Mouse (Mus musculus) limb, embryonic 12.5 days (tissue): ENCODE results near the gene Gm2022. TPM values are rescaled to one million over a fixed set of nuclear protein-coding genes. Genes with fewer than 3 reads are reported as not detected.
"Not testable (repeated sequence)": the region's sequence is repeated elsewhere in the genome, so short reads cannot be mapped to it uniquely, and the experiment has no call there.

Experiments used
- ATAC-seq: fragments of 200-750 bp; cut with Nextera tagmentation; 2 replicates; pipeline ENCODE4 v1.8.0; 2017; ENCODE audit warnings: low read depth, moderate TSS enrichment; ENCODE audit not compliant: insufficient number of reproducible peaks, insufficient read depth, low FRiP score, low TSS enrichment
- H3K27ac ChIP-seq: fragments of 300-500 bp; sonication (generic); 2 replicates; pipeline ENCODE4 v1.5.1; 2016; ENCODE audit warnings: mild to moderate bottlenecking, moderate library complexity
- H3K27me3 ChIP-seq: fragments of 300-500 bp; sonication (generic); 2 replicates; pipeline ENCODE4 v1.6.1; 2016; ENCODE audit warnings: mild to moderate bottlenecking, moderate library complexity
- H3K36me3 ChIP-seq: fragments of 300-500 bp; sonication (generic); 2 replicates; pipeline ENCODE4 v1.6.1; 2016; ENCODE audit warnings: mild to moderate bottlenecking, moderate library complexity
- H3K4me1 ChIP-seq: fragments of 300-500 bp; sonication (generic); replicated peaks from 2 replicates; pipeline ENCODE4 v1.6.1; 2016
- H3K4me2 ChIP-seq: fragments of 300-500 bp; sonication (generic); 2 replicates; pipeline ENCODE4 v1.6.1; 2016; ENCODE audit warnings: mild to moderate bottlenecking, moderate library complexity
- H3K4me3 ChIP-seq: fragments of 300-500 bp; sonication (generic); replicated peaks from 2 replicates; pipeline ENCODE4 v1.5.1; 2016; ENCODE audit warnings: mild to moderate bottlenecking
- H3K9ac ChIP-seq: fragments of 300-500 bp; sonication (generic); replicated peaks from 2 replicates; pipeline ENCODE4 v1.6.1; 2016; ENCODE audit warnings: mild to moderate bottlenecking, moderate library complexity
- H3K9me3 ChIP-seq: fragments of 300-500 bp; sonication (generic); 2 replicates; pipeline ENCODE4 v1.6.1; 2016; ENCODE audit warnings: mild to moderate bottlenecking, moderate library complexity
- whole genome bisulfite sequencing: fragments of 180-500 bp; shearing (Covaris S2); methylation state at CpG from one replicate; pipeline ENCODE4 v1.1.7; 2016; 5-methylcytosine and 5-hydroxymethylcytosine counted together
- polyA plus RNA-seq: library from polyadenylated mRNA; unstranded; fragments of >200 nt; fragmentation: Nextera tagmentation; extraction: Ambion mirVana; gene quantifications from 2 replicates; pipeline ENCODE4 v1.2.1, GENCODE M21; 2016

Gm2022 gene
- polyA plus RNA-seq = not detected in 2 replicates

- WGBS = 79% methylated on average over 1 of the region's 1 CpGs
- H3K9me3 ChIP-seq, H3K36me3 ChIP-seq, H3K4me2 ChIP-seq, ATAC-seq, H3K4me3 ChIP-seq, H3K9ac ChIP-seq, H3K27me3 ChIP-seq, H3K4me1 ChIP-seq, H3K27ac ChIP-seq: not testable (repeated sequence)
These were observed at the start of gene Gm2022 for GRCm38 (mm10) chr12:87895070-87895469. Gene Gm2022, plus strand, starts transcription at chr12:87895370.

GRCm38 (mm10) chr12:87850657-87851056, 44.5 kb upstream of the Gm2022 start:
- WGBS = no CpG with 5 or more reads among the region's 2 CpGs
- H3K9ac ChIP-seq, H3K9me3 ChIP-seq, H3K27me3 ChIP-seq, H3K36me3 ChIP-seq, H3K4me1 ChIP-seq, ATAC-seq, H3K4me3 ChIP-seq, H3K4me2 ChIP-seq, H3K27ac ChIP-seq: not testable (repeated sequence)

GRCm38 (mm10) chr12:87856067-87856466, 39.1 kb upstream of the Gm2022 start:
- H3K4me1 ChIP-seq, H3K9ac ChIP-seq, H3K27ac ChIP-seq, H3K36me3 ChIP-seq, H3K4me2 ChIP-seq, H3K27me3 ChIP-seq, H3K9me3 ChIP-seq, H3K4me3 ChIP-seq: not testable (repeated sequence)
- 92% methylated on average over 1 of the region's 1 CpGs for WGBS
- ATAC-seq = 0 out of 2 replicates have a peak, but pooled peaks have one; percentile 28

GRCm38 (mm10) chr12:87861740-87862692, 33.2 kb upstream of the Gm2022 start:
- H3K27ac ChIP-seq, H3K9ac ChIP-seq, ATAC-seq, H3K4me1 ChIP-seq, H3K4me3 ChIP-seq, H3K36me3 ChIP-seq, H3K4me2 ChIP-seq, H3K27me3 ChIP-seq: not testable (repeated sequence)
- H3K9me3 ChIP-seq = peaks cover 14% of the 10 kb centered on the region
- WGBS = 84% methylated on average over 23 of the region's 23 CpGs

GRCm38 (mm10) chr12:87863638-87864037, 31.5 kb upstream of the Gm2022 start:
- not testable (repeated sequence) for H3K4me1 ChIP-seq, H3K27me3 ChIP-seq, ATAC-seq, H3K4me2 ChIP-seq, H3K36me3 ChIP-seq, H3K4me3 ChIP-seq, H3K27ac ChIP-seq, H3K9ac ChIP-seq
- WGBS = 96% methylated on average over 10 of the region's 11 CpGs
- H3K9me3 ChIP-seq = peaks cover 14% of the 10 kb centered on the region

GRCm38 (mm10) chr12:87864048-87864447, 31.1 kb upstream of the Gm2022 start:
- H3K4me3 ChIP-seq, H3K27ac ChIP-seq, H3K4me2 ChIP-seq, H3K4me1 ChIP-seq, H3K9ac ChIP-seq, H3K36me3 ChIP-seq, H3K27me3 ChIP-seq: not testable (repeated sequence)
- 0 out of 2 replicates have a peak, but pooled peaks have one; percentile 44 for ATAC-seq
- WGBS = 89% methylated on average over 2 of the region's 2 CpGs
- H3K9me3 ChIP-seq = peaks cover 14% of the 10 kb centered on the region

- ATAC-seq = not testable (repeated sequence)
These were observed 21.4 kb upstream of the Gm2022 start, which contains the start of gene Gm2016 for GRCm38 (mm10) chr12:87873772-87874171. Gene Gm2016, plus strand, starts transcription at chr12:87874072.

GRCm38 (mm10) chr12:87919721-87920120, 24.6 kb downstream of the Gm2022 start, which contains the start of gene Gm2035:
Gene Gm2035, minus strand, starts transcription at chr12:87919857.
- 83% methylated on average over 2 of the region's 2 CpGs for WGBS
- not testable (repeated sequence) for H3K9ac ChIP-seq, H3K4me2 ChIP-seq, H3K4me1 ChIP-seq, H3K9me3 ChIP-seq, H3K4me3 ChIP-seq, H3K27me3 ChIP-seq, ATAC-seq, H3K36me3 ChIP-seq, H3K27ac ChIP-seq

More at GRCm38 (mm10) chr12:87873772-87874171, 21.4 kb upstream of the Gm2022 start, which contains the start of gene Gm2016:
- not testable (repeated sequence) for H3K27ac ChIP-seq, H3K9me3 ChIP-seq, H3K4me2 ChIP-seq, H3K36me3 ChIP-seq, H3K4me3 ChIP-seq, H3K9ac ChIP-seq, H3K27me3 ChIP-seq, H3K4me1 ChIP-seq
- 91% methylated on average over 5 of the region's 5 CpGs for WGBS

Other genes starting within 250 kb of the Gm2022 start
- gene Gm21319, start 119.6 kb upstream of the Gm2022 start, polyA plus RNA-seq = not detected in 2 replicates
- gene Gm21936, start 99.9 kb upstream of the Gm2022 start, polyA plus RNA-seq = not detected in 2 replicates
- gene BB287469, start 78.8 kb upstream of the Gm2022 start, polyA plus RNA-seq = not detected in 2 replicates
- not detected in 2 replicates for gene Gm2001, start 53.0 kb upstream of the Gm2022 start, polyA plus RNA-seq
- not detected in 2 replicates for gene Gm2016, start 21.3 kb upstream of the Gm2022 start, polyA plus RNA-seq
- gene Gm2035, start 24.5 kb downstream of the Gm2022 start, polyA plus RNA-seq = not detected in 2 replicates
- gene Gm2042, start 58.7 kb downstream of the Gm2022 start, polyA plus RNA-seq = not detected in 2 replicates
- gene Gm2075, start 116.5 kb downstream of the Gm2022 start, polyA plus RNA-seq = not detected in 2 replicates
- not detected in 2 replicates for gene Gm6803, start 123.4 kb downstream of the Gm2022 start, polyA plus RNA-seq
- gene Gm2056, start 131.6 kb downstream of the Gm2022 start, polyA plus RNA-seq = not detected in 2 replicates
- gene Gm16368, start 188.3 kb downstream of the Gm2022 start, polyA plus RNA-seq = not detected in 2 replicates